Mouse (Mus musculus): ENCODE data around the gene Erich6. TPM values are rescaled to one million over a fixed set of nuclear protein-coding genes. Genes with fewer than 3 reads are reported as not detected.

The Erich6 gene
- polyA plus RNA-seq, 1 experiment from 2014 or later, result not detected

DNA sequence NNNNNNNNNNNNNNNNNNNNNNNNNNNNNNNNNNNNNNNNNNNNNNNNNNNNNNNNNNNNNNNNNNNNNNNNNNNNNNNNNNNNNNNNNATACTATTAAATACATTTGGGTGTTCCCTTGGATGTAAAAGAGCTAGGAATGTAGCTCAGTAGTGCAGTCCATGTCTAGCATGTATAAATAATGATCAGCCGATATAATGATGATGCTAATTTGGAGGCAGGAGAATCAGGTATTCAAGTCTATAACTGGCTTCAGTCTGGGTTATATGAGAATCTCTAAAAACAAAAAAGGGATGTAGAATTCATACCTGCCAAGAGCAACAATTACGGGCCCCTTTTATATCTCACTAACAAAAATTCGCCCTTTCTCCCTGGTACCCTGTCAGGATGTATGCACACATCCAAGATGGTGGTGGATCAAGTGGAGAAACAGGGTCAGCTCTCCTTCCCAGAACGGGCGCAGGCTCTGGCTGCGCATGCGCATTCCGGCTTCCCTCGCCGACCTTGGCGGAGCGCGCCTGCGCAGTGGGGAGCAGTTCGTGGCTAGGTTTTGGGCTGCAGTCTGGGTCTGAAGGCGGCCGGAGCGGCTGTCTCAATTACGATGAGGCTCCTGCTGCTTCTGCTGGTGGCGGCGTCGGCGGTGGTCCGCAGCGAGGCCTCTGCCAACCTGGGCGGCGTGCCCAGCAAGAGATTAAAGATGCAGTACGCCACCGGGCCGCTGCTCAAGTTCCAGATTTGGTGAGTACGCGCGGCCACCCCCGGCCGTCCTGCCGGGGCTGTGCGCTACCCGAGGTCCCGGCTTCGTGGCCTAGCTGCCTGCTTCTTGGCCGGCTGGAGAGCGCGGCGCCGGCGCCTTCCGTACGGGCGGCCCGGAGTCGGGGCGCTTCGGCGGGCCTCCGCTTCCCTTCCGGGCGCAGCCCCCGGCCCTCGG is 60.6 kb downstream of the Erich6 start, which contains the start of gene Selenot:
TSS of gene Selenot (plus strand) at position 500 of the 930 bp plus-strand sequence.
- peak; percentile 94 for ATAC-seq (ENCODE audit: low FRiP score, low read depth)
- Histone ChIP-seq H3K27ac (peak within 1 kb of the TSS; percentile 99), H3K4me2 (replicated peaks) (peak within 1 kb of the TSS; percentile 65), H3K4me1 (peaks cover 18% of the 10 kb centered on the region), H3K9ac (peak within 1 kb of the TSS; percentile 97), H3K36me3 (peaks cover 14% of the 10 kb centered on the region), H3K27me3 (no peaks in the 10 kb centered on the region), H3K9me3 (no peaks in the 10 kb centered on the region), H3K4me3 (peak within 1 kb of the TSS; percentile 75)
- WGBS, result 1% methylated on average over 59 of the region's 59 CpGs

DNA sequence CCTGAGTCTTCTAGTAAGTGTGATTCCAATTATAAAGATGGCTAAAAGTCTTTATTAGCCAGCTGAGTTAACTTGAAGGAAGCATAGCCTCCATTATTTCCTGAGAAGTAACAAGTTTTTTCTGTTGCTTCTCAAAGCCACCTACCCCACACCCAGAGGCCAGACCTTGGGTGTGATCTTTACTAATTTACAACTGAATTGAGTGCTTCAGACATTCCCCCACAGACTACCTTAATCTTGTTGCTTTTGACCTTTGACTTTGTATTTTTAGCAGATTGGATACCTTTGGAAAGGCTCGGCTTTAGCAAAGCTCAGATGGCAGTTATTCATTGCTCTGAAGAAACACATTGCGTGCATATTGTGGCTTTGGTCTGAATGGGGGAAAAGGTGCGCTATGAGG is 66.2 kb downstream of the Erich6 start:
- H3K4me3 ChIP-seq, result no peak overlapping the region
- no peak overlapping the region for H3K4me2 ChIP-seq (replicated peaks)
- no peaks in the 10 kb centered on the region for H3K36me3 ChIP-seq
- no peak overlapping the region for H3K27ac ChIP-seq
- no peak overlapping the region for H3K9ac ChIP-seq
- 65% methylated on average over 3 of the region's 3 CpGs for WGBS
- H3K27me3 ChIP-seq, result no peaks in the 10 kb centered on the region
- H3K4me1 ChIP-seq, result no peaks in the 10 kb centered on the region
- ATAC-seq (ENCODE audit: low FRiP score, low read depth), result no peak
- H3K9me3 ChIP-seq, result no peaks in the 10 kb centered on the region

Other genes with a start within 250 kb of the Erich6 start
- gene Tsc22d2, start 222.5 kb downstream of the Erich6 start, polyA plus RNA-seq (2015; fragmentation: Nextera tagmentation; extraction: Ambion mirVana), result 11.3 and 12.2 TPM in 2 replicates
- 54.9 and 58.1 TPM in 2 replicates for gene Eif2a, start 111.4 kb downstream of the Erich6 start, polyA plus RNA-seq (2015; fragmentation: Nextera tagmentation; extraction: Ambion mirVana)
- gene Serp1, start 111.3 kb downstream of the Erich6 start, polyA plus RNA-seq (2015; fragmentation: Nextera tagmentation; extraction: Ambion mirVana), result 175 and 178 TPM in 2 replicates
- gene Selenot, start 60.6 kb downstream of the Erich6 start, polyA plus RNA-seq (2015; fragmentation: Nextera tagmentation; extraction: Ambion mirVana), result 14.1 and 14.9 TPM in 2 replicates
- gene Siah2, start 55.2 kb upstream of the Erich6 start, polyA plus RNA-seq (2015; fragmentation: Nextera tagmentation; extraction: Ambion mirVana), result 5.9 and 6.4 TPM in 2 replicates
- 0.18 TPM in 1 of 2 replicates, not detected in the other for gene Mindy4b-ps, start 185.1 kb upstream of the Erich6 start, polyA plus RNA-seq (2015; fragmentation: Nextera tagmentation; extraction: Ambion mirVana)
- 0.72 and 0.97 TPM in 2 replicates for gene Clrn1, start 248.1 kb upstream of the Erich6 start, polyA plus RNA-seq (2015; fragmentation: Nextera tagmentation; extraction: Ambion mirVana)

Data from limb, embryonic 13.5 days (tissue).